Mouse (Mus musculus): ENCODE data around the gene Rps6ka5. TPM values are rescaled to one million over a fixed set of nuclear protein-coding genes. Genes with fewer than 3 reads are reported as not detected.

Rps6ka5 gene
- total RNA-seq, 2 experiments from 2014 or later = 23.6 to 27.0 TPM

- DNase-seq (ENCODE audit: low spot score in 2 of 2) = no peak
Measured at GRCm38 (mm10) chr12:100725458-100725786, 1.4 kb downstream of the Rps6ka5 start.

- peak; percentile 99 to 100 for DNase-seq (ENCODE audit: low spot score in 2 of 2)
Measured at GRCm38 (mm10) chr12:100724606-100725457, 2.0 kb downstream of the Rps6ka5 start.

GRCm38 (mm10) chr12:100724182-100724581 is 2.6 kb downstream of the Rps6ka5 start:
- DNase-seq (ENCODE audit: low spot score in 2 of 2) = no peak

GRCm38 (mm10) chr12:100720801-100721200 is 6.0 kb downstream of the Rps6ka5 start:
- DNase-seq (ENCODE audit: low spot score in 2 of 2) = no peak

- no peak for DNase-seq (ENCODE audit: low spot score in 2 of 2)
Measured at GRCm38 (mm10) chr12:100717446-100717845, 9.3 kb downstream of the Rps6ka5 start.

GRCm38 (mm10) chr12:100716969-100717368 is 9.8 kb downstream of the Rps6ka5 start:
- DNase-seq (ENCODE audit: low spot score in 2 of 2) = no peak

- DNase-seq (ENCODE audit: low spot score in 2 of 2) = no peak
Measured at GRCm38 (mm10) chr12:100711819-100712218, 15.0 kb downstream of the Rps6ka5 start.

GRCm38 (mm10) chr12:100711116-100711691 is 15.6 kb downstream of the Rps6ka5 start:
- no peak for DNase-seq (ENCODE audit: low spot score in 2 of 2)

GRCm38 (mm10) chr12:100710432-100710831 is 16.4 kb downstream of the Rps6ka5 start:
- no peak for DNase-seq (ENCODE audit: low spot score in 2 of 2)

GRCm38 (mm10) chr12:100707312-100707711 is 19.5 kb downstream of the Rps6ka5 start:
- no peak for DNase-seq (ENCODE audit: low spot score in 2 of 2)

- DNase-seq (ENCODE audit: low spot score in 2 of 2) = no peak
Measured at GRCm38 (mm10) chr12:100705057-100705722, 21.6 kb downstream of the Rps6ka5 start.

GRCm38 (mm10) chr12:100698019-100698418 is 28.8 kb downstream of the Rps6ka5 start:
- DNase-seq (ENCODE audit: low spot score in 2 of 2) = no peak

- peak; percentile 6 to 33 for DNase-seq (ENCODE audit: low spot score in 2 of 2)
Measured at GRCm38 (mm10) chr12:100696621-100697020, 30.2 kb downstream of the Rps6ka5 start.

GRCm38 (mm10) chr12:100695252-100695651 is 31.5 kb downstream of the Rps6ka5 start:
- no peak for DNase-seq (ENCODE audit: low spot score in 2 of 2)

GRCm38 (mm10) chr12:100692208-100692607 is 34.6 kb downstream of the Rps6ka5 start:
- DNase-seq (ENCODE audit: low spot score in 2 of 2) = no peak

GRCm38 (mm10) chr12:100690444-100690843 is 36.3 kb downstream of the Rps6ka5 start:
- no peak for DNase-seq (ENCODE audit: low spot score in 2 of 2)

GRCm38 (mm10) chr12:100688177-100688576 is 38.6 kb downstream of the Rps6ka5 start:
- no peak for DNase-seq (ENCODE audit: low spot score in 2 of 2)

GRCm38 (mm10) chr12:100687001-100687400 is 39.8 kb downstream of the Rps6ka5 start:
- DNase-seq (ENCODE audit: low spot score in 2 of 2) = no peak

- DNase-seq (ENCODE audit: low spot score in 2 of 2) = no peak
Measured at GRCm38 (mm10) chr12:100681752-100682151, 45.0 kb downstream of the Rps6ka5 start.

GRCm38 (mm10) chr12:100681241-100681640 is 45.5 kb downstream of the Rps6ka5 start:
- no peak for DNase-seq (ENCODE audit: low spot score in 2 of 2)

- no peak for DNase-seq (ENCODE audit: low spot score in 2 of 2)
Measured at GRCm38 (mm10) chr12:100680676-100681075, 46.1 kb downstream of the Rps6ka5 start.

- no peak for DNase-seq (ENCODE audit: low spot score in 2 of 2)
Measured at GRCm38 (mm10) chr12:100670647-100671199, 56.1 kb downstream of the Rps6ka5 start.

Measured in layer of hippocampus, adult 18-20 months (tissue).